ENCODE assay signal across 11 mouse cellular contexts in genomic region chr5:151218689-151219115, GRCm38 (mm10). TPM values are rescaled to one million over a fixed set of nuclear protein-coding genes. Genes with fewer than 3 reads are reported as not detected.
DNase-seq lines count a peak whose midpoint lies in the region; ATAC-seq and TF ChIP-seq lines count a peak whose summit lies in the region.
"Had no signal": no experiment of that assay in that cellular context is flagged by ENCODE, and none has a peak within 500 bp of the region (broad histone marks: within the 10 kb centered on the region; RNA-seq: fewer than 3 reads in every experiment).

No protein-coding gene starts in this region.

- no peak for DNase-seq in layer of hippocampus, adult 2 months (ENCODE audit: low spot score in 2 of 2)
- no peak for DNase-seq in layer of hippocampus, postnatal 36 days
- DNase-seq in embryonic facial prominence, embryonic 14.5 days (ENCODE audit: low spot score), result peak; percentile 82
- no peak for DNase-seq in spleen, adult 18-20 months
- no peak for DNase-seq in urinary bladder, postnatal 36 days (ENCODE audit: low spot score in 2 of 2)
- DNase-seq in left cerebral cortex, postnatal 10 days (ENCODE audit: extremely low spot score in 1 of 2, low spot score in 2 of 2), result no peak
- DNase-seq: cerebellum, adult 9-10 months had no signal

- no peak overlapping the region for H3K4me2 ChIP-seq in embryonic facial prominence, embryonic 14.5 days (ENCODE audit: low read depth, low read length)
- H3K4me2 ChIP-seq in kidney, embryonic 15.5 days, result no peak overlapping the region
- no peak overlapping the region for H3K4me2 ChIP-seq in neural tube, embryonic 13.5 days
- H3K4me2 ChIP-seq: heart, embryonic 15.5 days had no signal

- H3K9ac ChIP-seq in embryonic facial prominence, embryonic 14.5 days (ENCODE audit: low read depth, low read length), result no peak overlapping the region
- no peak overlapping the region for H3K9ac ChIP-seq in kidney, embryonic 15.5 days
- no peak overlapping the region for H3K9ac ChIP-seq in neural tube, embryonic 13.5 days
- H3K9ac ChIP-seq: heart, embryonic 15.5 days had no signal

- no peak for TF ChIP-seq CTCF in layer of hippocampus, adult 2 months (conservative IDR thresholded peaks at IDR 0.05)

- no peaks in the 10 kb centered on the region for H3K27me3 ChIP-seq in embryonic facial prominence, embryonic 14.5 days (replicated peaks; ENCODE audit: control insufficient read depth, insufficient read depth, low read length)
- H3K27me3 ChIP-seq in kidney, embryonic 15.5 days, result no peaks in the 10 kb centered on the region
- no peaks in the 10 kb centered on the region for H3K27me3 ChIP-seq in neural tube, embryonic 13.5 days
- H3K27me3 ChIP-seq: heart, embryonic 15.5 days had no signal

- 30% methylated on average over 6 of the region's 6 CpGs for WGBS in embryonic facial prominence, embryonic 14.5 days
- 31% methylated on average over 6 of the region's 6 CpGs for WGBS in kidney, embryonic 15.5 days
- WGBS in neural tube, embryonic 13.5 days, result 13% methylated on average over 6 of the region's 6 CpGs

- intact Hi-C loops in left cerebral cortex, postnatal 10 days (cut with DNase I), result no loop called here

- ATAC-seq in embryonic facial prominence, embryonic 14.5 days (ENCODE audit: low read depth), result peak; percentile 85
- ATAC-seq in kidney, embryonic 15.5 days (replicated peaks; ENCODE audit: low FRiP score), result peak; percentile 82
- ATAC-seq in neural tube, embryonic 13.5 days (ENCODE audit: low read depth), result peak; percentile 83

- no peaks in the 10 kb centered on the region for H3K36me3 ChIP-seq in embryonic facial prominence, embryonic 14.5 days (ENCODE audit: control insufficient read depth, insufficient read depth, low read length)
- H3K36me3 ChIP-seq in kidney, embryonic 15.5 days, result no peaks in the 10 kb centered on the region
- no peaks in the 10 kb centered on the region for H3K36me3 ChIP-seq in neural tube, embryonic 13.5 days
- H3K36me3 ChIP-seq: heart, embryonic 15.5 days had no signal

- no peaks in the 10 kb centered on the region for H3K9me3 ChIP-seq in embryonic facial prominence, embryonic 14.5 days (ENCODE audit: control insufficient read depth, low read length)
- no peaks in the 10 kb centered on the region for H3K9me3 ChIP-seq in kidney, embryonic 15.5 days (replicated peaks)
- H3K9me3 ChIP-seq in neural tube, embryonic 13.5 days, result no peaks in the 10 kb centered on the region
- H3K9me3 ChIP-seq: heart, embryonic 15.5 days had no signal

- H3K27ac ChIP-seq in layer of hippocampus, adult 2 months, result peak overlapping the region; percentile 1; the same call in 1 of the 2 replicates
- no peak overlapping the region; the same call in 1 of the 2 replicates for H3K27ac ChIP-seq in embryonic facial prominence, embryonic 14.5 days (replicated peaks; ENCODE audit: low read depth, low read length)
- H3K27ac ChIP-seq in kidney, embryonic 15.5 days, result peak overlapping the region; percentile 20
- H3K27ac ChIP-seq in neural tube, embryonic 13.5 days (replicated peaks), result peak overlapping the region; percentile 47
- H3K27ac ChIP-seq: heart, embryonic 15.5 days had no signal

- H3K4me3 ChIP-seq in layer of hippocampus, adult 2 months, result no peak overlapping the region
- no peak overlapping the region for H3K4me3 ChIP-seq in embryonic facial prominence, embryonic 14.5 days (ENCODE audit: low read depth, low read length)
- H3K4me3 ChIP-seq in kidney, embryonic 15.5 days (replicated peaks), result no peak overlapping the region
- no peak overlapping the region for H3K4me3 ChIP-seq in neural tube, embryonic 13.5 days
- H3K4me3 ChIP-seq: heart, embryonic 15.5 days had no signal

- H3K4me1 ChIP-seq in embryonic facial prominence, embryonic 14.5 days (ENCODE audit: control insufficient read depth, insufficient read depth, low read length), result peaks cover 5% of the 10 kb centered on the region; the same call in 1 of the 2 replicates
- peaks cover 18% of the 10 kb centered on the region for H3K4me1 ChIP-seq in kidney, embryonic 15.5 days
- peaks cover 21% of the 10 kb centered on the region for H3K4me1 ChIP-seq in neural tube, embryonic 13.5 days (replicated peaks)
- H3K4me1 ChIP-seq: heart, embryonic 15.5 days had no signal

RNA-seq across cellular contexts. Expression of gene Stard13, which starts 14.9 kb away (rescaled TPM):
- total RNA-seq in layer of hippocampus, adult 2 months (2021), result 10 to 100 TPM; 18.1 to 24.8 TPM
- 10 to 100 TPM; 15.5 to 22.0 TPM for total RNA-seq in layer of hippocampus, postnatal 36 days (2021)
- 13.3 and 13.6 TPM in 2 replicates for polyA plus RNA-seq in embryonic facial prominence, embryonic 14.5 days (2014; fragmentation: Nextera tagmentation; extraction: Ambion mirVana)
- 10.6 and 11.3 TPM in 2 replicates for polyA plus RNA-seq in kidney, embryonic 15.5 days (2015; fragmentation: Nextera tagmentation; extraction: Ambion mirVana)
- polyA plus RNA-seq in neural tube, embryonic 13.5 days (2015; fragmentation: Nextera tagmentation; extraction: Ambion mirVana), result 8.5 and 10.0 TPM in 2 replicates
- total RNA-seq in left cerebral cortex, postnatal 10 days (2021), result 10 to 100 TPM in 1 of 2 experiments, 1 to 10 TPM in 1; 9.8 to 10.7 TPM
- total RNA-seq: MEL had no signal
